Mouse (Mus musculus) neural tube, embryonic 15.5 days (tissue): ENCODE results near the gene Elp4. TPM values are rescaled to one million over a fixed set of nuclear protein-coding genes. Genes with fewer than 3 reads are reported as not detected.

Source experiments
- ATAC-seq: fragments of 200-750 bp; cut with Nextera tagmentation; 2 replicates; pipeline ENCODE4 v1.8.0; 2017; ENCODE audit warnings: mild to moderate bottlenecking, moderate TSS enrichment, moderate library complexity; ENCODE audit not compliant: low FRiP score
- H3K27ac ChIP-seq: fragments of 300-500 bp; sonication (generic); replicated peaks from 2 replicates; pipeline ENCODE4 v1.5.1; 2015; ENCODE audit warnings: mild to moderate bottlenecking, inconsistent platforms
- H3K27me3 ChIP-seq: fragments of 300-500 bp; sonication (generic); replicated peaks from 2 replicates; pipeline ENCODE4 v1.6.1; 2015; ENCODE audit warnings: inconsistent platforms
- H3K36me3 ChIP-seq: fragments of 300-500 bp; sonication (generic); 2 replicates; pipeline ENCODE4 v1.6.1; 2015; ENCODE audit warnings: inconsistent platforms
- H3K4me1 ChIP-seq: fragments of 300-500 bp; sonication (generic); 2 replicates; pipeline ENCODE4 v1.6.1; 2015; ENCODE audit warnings: inconsistent platforms
- H3K4me2 ChIP-seq: fragments of 300-500 bp; sonication (generic); 2 replicates; pipeline ENCODE4 v1.6.1; 2015; ENCODE audit warnings: inconsistent platforms, mild to moderate bottlenecking, moderate library complexity
- H3K4me3 ChIP-seq: fragments of 300-500 bp; sonication (generic); replicated peaks from 2 replicates; pipeline ENCODE4 v1.5.1; 2015; ENCODE audit warnings: mild to moderate bottlenecking, inconsistent platforms
- H3K9ac ChIP-seq: fragments of 300-500 bp; sonication (generic); replicated peaks from 2 replicates; pipeline ENCODE4 v1.6.1; 2015; ENCODE audit warnings: mild to moderate bottlenecking, inconsistent platforms
- H3K9me3 ChIP-seq: fragments of 300-500 bp; sonication (generic); replicated peaks from 2 replicates; pipeline ENCODE4 v1.6.1; 2016; ENCODE audit warnings: inconsistent platforms
- WGBS: fragments of 180-500 bp; shearing (Covaris S2); methylation state at CpG from one replicate; pipeline ENCODE4 v1.1.7; 2015; ENCODE audit warnings: mixed read lengths; 5-methylcytosine and 5-hydroxymethylcytosine counted together
- polyA plus RNA-seq: library from polyadenylated mRNA; unstranded; fragments of >200 nt; fragmentation: Nextera tagmentation; extraction: Ambion mirVana; gene quantifications from 2 replicates; pipeline ENCODE4 v1.2.1, GENCODE M21; 2015

The Elp4 gene
- polyA plus RNA-seq = 38.1 and 40.0 TPM in 2 replicates

GRCm38 (mm10) chr2:105903896-105904756 is at the start of gene Elp4, which contains the start of gene Immp1l:
Elp4 (minus strand) TSS chr2:105904564.
Immp1l (plus strand) TSS chr2:105904638.
- no peaks in the 10 kb centered on the region for H3K36me3 ChIP-seq
- peak within 1 kb of the TSS; percentile 94 for H3K4me3 ChIP-seq
- peak within 1 kb of the TSS; percentile 71 for H3K27ac ChIP-seq
- peak; percentile 100 for ATAC-seq
- H3K9ac ChIP-seq = peak within 1 kb of the TSS; percentile 79
- H3K4me2 ChIP-seq = peak within 1 kb of the TSS; percentile 70
- under 1% methylated on average over 39 of the region's 39 CpGs for WGBS
- H3K27me3 ChIP-seq = no peaks in the 10 kb centered on the region
- peaks cover 12% of the 10 kb centered on the region for H3K4me1 ChIP-seq
- H3K9me3 ChIP-seq = no peaks in the 10 kb centered on the region

- H3K9me3 ChIP-seq = no peaks in the 10 kb centered on the region
- no peak for ATAC-seq
- WGBS = 91% methylated on average over 4 of the region's 4 CpGs
Measured at GRCm38 (mm10) chr2:105953862-105954261, 49.5 kb upstream of the Elp4 start.

GRCm38 (mm10) chr2:105951350-105951940 is 47.1 kb upstream of the Elp4 start:
- Histone ChIP-seq H3K9ac (no peak overlapping the region), H3K27ac (no peak overlapping the region), H3K4me3 (no peak overlapping the region), H3K27me3 (no peaks in the 10 kb centered on the region), H3K9me3 (no peaks in the 10 kb centered on the region), H3K4me1 (no peaks in the 10 kb centered on the region), H3K36me3 (0 out of 2 replicates have a peak, but pooled peaks cover 4% of the 10 kb centered on the region), H3K4me2 (no peak overlapping the region)
- no peak for ATAC-seq
- WGBS = 97% methylated on average over 1 of the region's 1 CpGs

More at GRCm38 (mm10) chr2:105953862-105954261, 49.5 kb upstream of the Elp4 start:
- H3K36me3 ChIP-seq = 0 out of 2 replicates have a peak, but pooled peaks cover 3% of the 10 kb centered on the region
- no peak overlapping the region for H3K9ac ChIP-seq
- H3K4me2 ChIP-seq = no peak overlapping the region
- no peak overlapping the region for H3K27ac ChIP-seq
- no peaks in the 10 kb centered on the region for H3K27me3 ChIP-seq
- H3K4me1 ChIP-seq = no peaks in the 10 kb centered on the region
- no peak overlapping the region for H3K4me3 ChIP-seq

GRCm38 (mm10) chr2:105950131-105950530 is 45.8 kb upstream of the Elp4 start:
- Histone ChIP-seq H3K4me2 (no peak overlapping the region), H3K9ac (no peak overlapping the region), H3K4me1 (no peaks in the 10 kb centered on the region), H3K27ac (no peak overlapping the region), H3K9me3 (no peaks in the 10 kb centered on the region), H3K36me3 (0 out of 2 replicates have a peak, but pooled peaks cover 4% of the 10 kb centered on the region), H3K27me3 (no peaks in the 10 kb centered on the region), H3K4me3 (no peak overlapping the region)
- no peak for ATAC-seq
- 95% methylated on average over 2 of the region's 2 CpGs for WGBS

- Histone ChIP-seq H3K27me3 (no peaks in the 10 kb centered on the region), H3K4me1 (no peaks in the 10 kb centered on the region), H3K9ac (no peak overlapping the region), H3K27ac (no peak overlapping the region), H3K36me3 (no peaks in the 10 kb centered on the region), H3K9me3 (no peaks in the 10 kb centered on the region), H3K4me2 (no peak overlapping the region), H3K4me3 (no peak overlapping the region)
- WGBS = 67% methylated on average over 5 of the region's 5 CpGs
- ATAC-seq = no peak
Measured at GRCm38 (mm10) chr2:105917623-105918346, 13.4 kb upstream of the Elp4 start.

- Histone ChIP-seq H3K27ac (no peak overlapping the region), H3K4me2 (no peak overlapping the region), H3K4me1 (no peaks in the 10 kb centered on the region), H3K9ac (no peak overlapping the region), H3K36me3 (no peaks in the 10 kb centered on the region), H3K4me3 (no peak overlapping the region), H3K27me3 (no peaks in the 10 kb centered on the region), H3K9me3 (no peaks in the 10 kb centered on the region)
- ATAC-seq = no peak
- 94% methylated on average over 1 of the region's 1 CpGs for WGBS
Measured at GRCm38 (mm10) chr2:105916671-105917070, 12.3 kb upstream of the Elp4 start.

- Histone ChIP-seq H3K4me2 (no peak overlapping the region), H3K27ac (no peak overlapping the region), H3K27me3 (no peaks in the 10 kb centered on the region), H3K4me1 (no peaks in the 10 kb centered on the region), H3K36me3 (0 out of 2 replicates have a peak, but pooled peaks cover 5% of the 10 kb centered on the region), H3K9ac (no peak overlapping the region), H3K4me3 (no peak overlapping the region), H3K9me3 (no peaks in the 10 kb centered on the region)
- WGBS = 55% methylated on average over 6 of the region's 6 CpGs
- no peak for ATAC-seq
Measured at GRCm38 (mm10) chr2:105913655-105914366, 9.4 kb upstream of the Elp4 start.

- Histone ChIP-seq H3K27ac (no peak overlapping the region), H3K4me1 (peaks cover under 1% of the 10 kb centered on the region; the same call in 1 of the 2 replicates), H3K4me2 (no peak overlapping the region), H3K9ac (no peak overlapping the region), H3K36me3 (0 out of 2 replicates have a peak, but pooled peaks cover 5% of the 10 kb centered on the region), H3K27me3 (no peaks in the 10 kb centered on the region), H3K4me3 (no peak overlapping the region), H3K9me3 (no peaks in the 10 kb centered on the region)
- 94% methylated on average over 3 of the region's 3 CpGs for WGBS
- no peak for ATAC-seq
Measured at GRCm38 (mm10) chr2:105910611-105911010, 6.2 kb upstream of the Elp4 start.

GRCm38 (mm10) chr2:105908351-105908750 is 4.0 kb upstream of the Elp4 start:
- H3K4me1 ChIP-seq = peaks cover 12% of the 10 kb centered on the region
- H3K9ac ChIP-seq = no peak overlapping the region
- no peak for ATAC-seq
- H3K4me2 ChIP-seq = no peak overlapping the region
- H3K27me3 ChIP-seq = no peaks in the 10 kb centered on the region
- no peak overlapping the region for H3K27ac ChIP-seq
- 70% methylated on average over 5 of the region's 5 CpGs for WGBS
- 0 out of 2 replicates have a peak, but pooled peaks cover 5% of the 10 kb centered on the region for H3K36me3 ChIP-seq
- H3K9me3 ChIP-seq = no peaks in the 10 kb centered on the region
- H3K4me3 ChIP-seq = no peak overlapping the region

- 0% methylated on average over 12 of the region's 12 CpGs for WGBS
- peak overlapping the region; percentile 66 for H3K9ac ChIP-seq
- peak overlapping the region; percentile 70 for H3K4me2 ChIP-seq
- H3K4me3 ChIP-seq = peak overlapping the region; percentile 94
- H3K4me1 ChIP-seq = peaks cover 12% of the 10 kb centered on the region
- H3K27ac ChIP-seq = peak overlapping the region; percentile 71
- H3K27me3 ChIP-seq = no peaks in the 10 kb centered on the region
- H3K36me3 ChIP-seq = no peaks in the 10 kb centered on the region
- ATAC-seq = peak; percentile 53
- H3K9me3 ChIP-seq = no peaks in the 10 kb centered on the region
Measured at GRCm38 (mm10) chr2:105904757-105905146, 388 bp upstream of the Elp4 start.

- Histone ChIP-seq H3K27ac (no peak overlapping the region), H3K4me1 (no peaks in the 10 kb centered on the region), H3K9ac (no peak overlapping the region), H3K36me3 (peaks cover 36% of the 10 kb centered on the region), H3K4me3 (no peak overlapping the region), H3K27me3 (no peaks in the 10 kb centered on the region), H3K9me3 (0 out of 2 replicates have a peak, but pooled peaks cover 3% of the 10 kb centered on the region), H3K4me2 (no peak overlapping the region)
- ATAC-seq = no peak
Measured at GRCm38 (mm10) chr2:105890816-105891215, 13.5 kb downstream of the Elp4 start.
